Mouse (Mus musculus): ENCODE data around the gene Prkag2. TPM values are rescaled to one million over a fixed set of nuclear protein-coding genes. Genes with fewer than 3 reads are reported as not detected.
"Not testable (repeated sequence)": the region's sequence is repeated elsewhere in the genome, so short reads cannot be mapped to it uniquely, and the experiment has no call there.

Gene Prkag2
- polyA plus RNA-seq, 1 experiment from 2014 or later = 41.2 TPM

GRCm38 (mm10) chr5:24859771-24860540, 240.5 kb downstream of the Prkag2 start:
- Histone ChIP-seq H3K9me3 (replicated peaks; ENCODE audit: control insufficient read depth, low read length) (no peaks in the 10 kb centered on the region), H3K4me2 (ENCODE audit: low read depth, low read length) (no peak overlapping the region), H3K9ac (replicated peaks; ENCODE audit: low read length) (no peak overlapping the region), H3K4me3 (ENCODE audit: low read depth, low read length) (no peak overlapping the region), H3K27ac (replicated peaks; ENCODE audit: low read depth, low read length) (no peak overlapping the region), H3K27me3 (ENCODE audit: control insufficient read depth, insufficient read depth, low read length) (no peaks in the 10 kb centered on the region), H3K4me1 (ENCODE audit: control insufficient read depth, insufficient read depth, low read length) (no peaks in the 10 kb centered on the region), H3K36me3 (replicated peaks; ENCODE audit: control insufficient read depth, insufficient read depth, low read depth, low read length) (no peaks in the 10 kb centered on the region)
- DNase-seq (ENCODE audit: low spot score) (no peak), ATAC-seq (replicated peaks; ENCODE audit: insufficient number of reproducible peaks, low FRiP score, low TSS enrichment, low read depth) (no peak)
- WGBS = 79% methylated on average over 3 of the region's 3 CpGs

GRCm38 (mm10) chr5:24854827-24855600, 245.4 kb downstream of the Prkag2 start:
- no peaks in the 10 kb centered on the region for H3K9me3 ChIP-seq (replicated peaks; ENCODE audit: control insufficient read depth, low read length)
- ATAC-seq (replicated peaks; ENCODE audit: insufficient number of reproducible peaks, low FRiP score, low TSS enrichment, low read depth) (no peak), DNase-seq (ENCODE audit: low spot score) (no peak)
- no peak overlapping the region for H3K4me3 ChIP-seq (ENCODE audit: low read depth, low read length)
- no peak overlapping the region for H3K4me2 ChIP-seq (ENCODE audit: low read depth, low read length)
- no peaks in the 10 kb centered on the region for H3K4me1 ChIP-seq (ENCODE audit: control insufficient read depth, insufficient read depth, low read length)
- no peaks in the 10 kb centered on the region for H3K27me3 ChIP-seq (ENCODE audit: control insufficient read depth, insufficient read depth, low read length)
- no peak overlapping the region for H3K27ac ChIP-seq (replicated peaks; ENCODE audit: low read depth, low read length)
- 62% methylated on average over 3 of the region's 3 CpGs for WGBS
- H3K9ac ChIP-seq (replicated peaks; ENCODE audit: low read length) = no peak overlapping the region
- no peaks in the 10 kb centered on the region for H3K36me3 ChIP-seq (replicated peaks; ENCODE audit: control insufficient read depth, insufficient read depth, low read depth, low read length)

DNA sequence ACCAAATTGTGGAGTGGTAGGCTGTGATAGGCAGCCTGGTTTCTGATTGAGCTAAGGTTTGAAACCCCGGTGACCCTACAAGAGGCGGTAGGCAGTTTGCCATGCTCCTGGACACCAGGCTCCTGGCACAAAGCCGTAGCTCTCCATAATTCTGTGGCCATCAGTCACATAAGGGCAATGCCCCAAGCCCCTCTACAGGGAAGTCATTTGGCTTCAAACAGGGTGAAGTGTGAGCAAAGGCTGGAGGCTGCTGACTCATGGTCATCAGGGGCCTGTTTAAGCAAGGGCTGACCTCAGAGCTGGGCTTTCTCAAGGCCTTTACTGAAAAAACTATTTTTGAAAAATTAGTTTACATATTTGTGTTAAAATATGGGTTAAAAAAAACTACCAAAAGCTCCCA, 246.2 kb downstream of the Prkag2 start:
- no peaks in the 10 kb centered on the region for H3K36me3 ChIP-seq (replicated peaks; ENCODE audit: control insufficient read depth, insufficient read depth, low read depth, low read length)
- 92% methylated on average over 3 of the region's 3 CpGs for WGBS
- ATAC-seq (replicated peaks; ENCODE audit: insufficient number of reproducible peaks, low FRiP score, low TSS enrichment, low read depth) = no peak
- no peak overlapping the region for H3K27ac ChIP-seq (replicated peaks; ENCODE audit: low read depth, low read length)
- H3K4me3 ChIP-seq (ENCODE audit: low read depth, low read length) = no peak overlapping the region
- H3K9ac ChIP-seq (replicated peaks; ENCODE audit: low read length) = no peak overlapping the region
- no peak for DNase-seq (ENCODE audit: low spot score)
- no peaks in the 10 kb centered on the region for H3K4me1 ChIP-seq (ENCODE audit: control insufficient read depth, insufficient read depth, low read length)
- no peaks in the 10 kb centered on the region for H3K27me3 ChIP-seq (ENCODE audit: control insufficient read depth, insufficient read depth, low read length)
- H3K9me3 ChIP-seq (replicated peaks; ENCODE audit: control insufficient read depth, low read length) = no peaks in the 10 kb centered on the region
- H3K4me2 ChIP-seq (ENCODE audit: low read depth, low read length) = no peak overlapping the region

DNA sequence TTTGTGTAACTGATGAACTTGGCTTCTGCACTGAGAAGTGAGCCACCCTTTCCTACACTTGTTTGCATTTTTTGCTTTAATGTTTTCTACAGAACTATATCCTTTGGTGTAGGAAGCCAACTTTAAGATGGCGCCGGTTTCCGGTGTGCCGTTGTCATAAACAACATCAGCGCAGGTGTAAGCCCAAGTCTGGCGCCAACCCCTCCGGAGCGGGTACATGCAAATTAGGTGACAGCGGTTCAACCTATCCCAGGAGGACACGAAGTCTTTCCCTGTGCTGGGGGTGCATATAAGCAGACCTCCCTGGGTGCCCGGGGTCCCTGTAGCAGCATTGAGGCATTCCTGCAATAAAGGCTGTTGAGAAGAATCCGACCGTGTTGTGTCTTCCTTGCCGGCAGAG, 252.2 kb downstream of the Prkag2 start:
- DNase-seq (ENCODE audit: low spot score); H3K4me3 ChIP-seq (ENCODE audit: low read depth, low read length); H3K4me2 ChIP-seq (ENCODE audit: low read depth, low read length); H3K9ac ChIP-seq (replicated peaks; ENCODE audit: low read length); H3K9me3 ChIP-seq (replicated peaks; ENCODE audit: control insufficient read depth, low read length); H3K4me1 ChIP-seq (ENCODE audit: control insufficient read depth, insufficient read depth, low read length); ATAC-seq (replicated peaks; ENCODE audit: insufficient number of reproducible peaks, low FRiP score, low TSS enrichment, low read depth); H3K27me3 ChIP-seq (ENCODE audit: control insufficient read depth, insufficient read depth, low read length); H3K36me3 ChIP-seq (replicated peaks; ENCODE audit: control insufficient read depth, insufficient read depth, low read depth, low read length); H3K27ac ChIP-seq (replicated peaks; ENCODE audit: low read depth, low read length): not testable (repeated sequence)
- WGBS = 88% methylated on average over 14 of the region's 14 CpGs

- H3K4me2 ChIP-seq (ENCODE audit: low read depth, low read length) = no peak overlapping the region
Observed at GRCm38 (mm10) chr5:24843841-24844240, 256.6 kb downstream of the Prkag2 start.

DNA sequence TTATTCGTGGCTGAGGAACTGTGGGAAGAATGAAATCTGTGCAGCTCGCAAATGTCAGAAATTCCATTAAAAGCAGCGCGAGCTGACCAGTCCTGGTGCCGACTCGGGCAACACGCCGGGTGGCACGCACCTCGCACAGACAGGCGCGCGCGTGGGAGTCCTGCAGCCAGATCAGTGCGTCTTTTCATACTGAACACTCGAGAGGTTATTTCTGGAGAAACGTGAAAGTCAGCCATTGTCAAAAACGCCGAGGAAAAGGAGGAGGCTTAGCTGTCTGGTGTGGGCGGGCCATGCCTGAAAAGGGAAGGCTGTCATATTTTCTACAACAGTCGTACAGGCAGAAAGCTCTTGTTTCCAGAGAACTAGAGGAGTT, 257.4 kb downstream of the Prkag2 start:
- H3K36me3 ChIP-seq (replicated peaks; ENCODE audit: control insufficient read depth, insufficient read depth, low read depth, low read length) = no peaks in the 10 kb centered on the region
- ATAC-seq (replicated peaks; ENCODE audit: insufficient number of reproducible peaks, low FRiP score, low TSS enrichment, low read depth) (peak; percentile 34), DNase-seq (ENCODE audit: low spot score) (no peak)
- peaks cover 3% of the 10 kb centered on the region; the same call in 1 of the 2 replicates for H3K4me1 ChIP-seq (ENCODE audit: control insufficient read depth, insufficient read depth, low read length)
- WGBS = 2% methylated on average over 21 of the region's 21 CpGs
- no peaks in the 10 kb centered on the region for H3K27me3 ChIP-seq (ENCODE audit: control insufficient read depth, insufficient read depth, low read length)
- H3K4me3 ChIP-seq (ENCODE audit: low read depth, low read length) = peak overlapping the region; percentile 94
- H3K4me2 ChIP-seq (ENCODE audit: low read depth, low read length) = peak overlapping the region; percentile 91
- H3K27ac ChIP-seq (replicated peaks; ENCODE audit: low read depth, low read length) = peak overlapping the region; percentile 57
- peak overlapping the region; percentile 52 for H3K9ac ChIP-seq (replicated peaks; ENCODE audit: low read length)
- no peaks in the 10 kb centered on the region for H3K9me3 ChIP-seq (replicated peaks; ENCODE audit: control insufficient read depth, low read length)

More at GRCm38 (mm10) chr5:24843841-24844240, 256.6 kb downstream of the Prkag2 start:
- ATAC-seq (replicated peaks; ENCODE audit: insufficient number of reproducible peaks, low FRiP score, low TSS enrichment, low read depth) (no peak), DNase-seq (ENCODE audit: low spot score) (no peak)
- Histone ChIP-seq H3K9me3 (replicated peaks; ENCODE audit: control insufficient read depth, low read length) (no peaks in the 10 kb centered on the region), H3K9ac (replicated peaks; ENCODE audit: low read length) (no peak overlapping the region), H3K36me3 (replicated peaks; ENCODE audit: control insufficient read depth, insufficient read depth, low read depth, low read length) (no peaks in the 10 kb centered on the region), H3K4me3 (ENCODE audit: low read depth, low read length) (no peak overlapping the region), H3K27me3 (ENCODE audit: control insufficient read depth, insufficient read depth, low read length) (no peaks in the 10 kb centered on the region), H3K4me1 (ENCODE audit: control insufficient read depth, insufficient read depth, low read length) (peaks cover 3% of the 10 kb centered on the region; the same call in 1 of the 2 replicates), H3K27ac (replicated peaks; ENCODE audit: low read depth, low read length) (no peak overlapping the region)
- 88% methylated on average over 5 of the region's 5 CpGs for WGBS

- Histone ChIP-seq H3K36me3 (replicated peaks; ENCODE audit: control insufficient read depth, insufficient read depth, low read depth, low read length) (no peaks in the 10 kb centered on the region), H3K27ac (replicated peaks; ENCODE audit: low read depth, low read length) (peak within 1 kb of the TSS; percentile 98), H3K9ac (replicated peaks; ENCODE audit: low read length) (peak within 1 kb of the TSS; percentile 94), H3K27me3 (ENCODE audit: control insufficient read depth, insufficient read depth, low read length) (no peaks in the 10 kb centered on the region), H3K4me2 (ENCODE audit: low read depth, low read length) (peak within 1 kb of the TSS; percentile 91), H3K4me1 (ENCODE audit: control insufficient read depth, insufficient read depth, low read length) (peaks cover 3% of the 10 kb centered on the region; the same call in 1 of the 2 replicates), H3K4me3 (ENCODE audit: low read depth, low read length) (peak within 1 kb of the TSS; percentile 94), H3K9me3 (replicated peaks; ENCODE audit: control insufficient read depth, low read length) (no peaks in the 10 kb centered on the region)
- WGBS = under 1% methylated on average over 71 of the region's 92 CpGs
- peak; percentile 97 for ATAC-seq (replicated peaks; ENCODE audit: insufficient number of reproducible peaks, low FRiP score, low TSS enrichment, low read depth)
- peak; percentile 100 for DNase-seq (ENCODE audit: low spot score)
Observed at GRCm38 (mm10) chr5:24842274-24843102, 258.0 kb downstream of the Prkag2 start, which contains the start of gene Rheb. Rheb (minus strand) TSS chr5:24842624.

Measured in embryonic facial prominence, embryonic 11.5 days (tissue).